Mouse (Mus musculus) brain, embryonic 14.5 days (tissue): ENCODE measurements around the gene Lnpep.

ENCODE experiments used
- CTCF ChIP-seq: fragments of 200-500 bp; IDR thresholded peaks from 2 replicates; pipeline ENCODE4 v1.5.1; 2012; ENCODE audit warnings: inconsistent platforms, mild to moderate bottlenecking, moderate library complexity, borderline replicate concordance; ENCODE audit not compliant: insufficient read depth, insufficient read length; ENCODE audit errors: extremely low read depth
- POLR2A ChIP-seq: fragments of 200-500 bp; IDR thresholded peaks from 2 replicates; pipeline ENCODE4 v1.6.1; 2012; ENCODE audit warnings: mild to moderate bottlenecking, inconsistent platforms, borderline replicate concordance; ENCODE audit not compliant: poor library complexity, insufficient read depth, insufficient read length, severe bottlenecking; ENCODE audit errors: extremely low read depth

DNA sequence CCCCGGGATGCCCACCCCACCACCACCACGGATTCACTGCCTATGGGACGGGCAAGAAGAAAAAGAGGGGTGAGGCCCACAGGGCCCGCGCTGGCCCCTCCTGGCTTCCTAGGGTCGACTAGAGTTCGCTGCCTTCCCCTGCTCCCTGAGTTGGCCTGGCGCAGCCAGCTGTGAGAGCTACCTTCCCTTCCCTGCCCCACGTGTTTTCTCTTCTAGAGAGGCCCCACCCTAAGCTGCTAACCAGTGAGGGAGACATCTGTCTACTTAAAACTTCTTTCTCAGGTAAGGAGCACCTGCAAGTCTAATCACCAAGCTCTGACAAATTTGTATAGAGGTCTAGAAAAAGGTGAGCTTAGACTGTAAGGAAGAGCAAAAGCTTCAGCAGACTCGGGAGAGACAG lies 118.2 kb downstream of the Lnpep start:
- TF ChIP-seq POLR2A: no peak
- TF ChIP-seq CTCF: no peak
